Mouse (Mus musculus) MEL (cell line): ENCODE data around the gene Ctsh. TPM values are rescaled to one million over a fixed set of nuclear protein-coding genes. Genes with fewer than 3 reads are reported as not detected.

Experiments
- DNase-seq: peaks from one replicate; pipeline ENCODE4 v3.0.0; 2011; ENCODE audit warnings: low read depth, low spot score
- H3K27ac ChIP-seq: 2 replicates; pipeline ENCODE4 v1.5.1; 2012; ENCODE audit warnings: low read depth, mild to moderate bottlenecking, control low read depth, low read length, moderate library complexity; ENCODE audit not compliant: control insufficient read depth
- H3K27me3 ChIP-seq, 2 experiments: fragments of 150-350 bp in 1 of 2; sonication (generic) in 1 of 2; 2 replicates each; pipeline ENCODE4 v1.6.1; 2012; ENCODE audit warnings: low read length in 2 of 2, mild to moderate bottlenecking in 2 of 2, improper control_type of control experiment in 1 of 2, moderate library complexity in 1 of 2; ENCODE audit not compliant: insufficient read depth in 2 of 2, control insufficient read depth in 1 of 2
- H3K36me3 ChIP-seq, 2 experiments: 2 replicates each; pipeline ENCODE4 v1.6.1; 2012 to 2014; ENCODE audit warnings: low read length in 2 of 2, improper control_type of control experiment in 1 of 2, inconsistent platforms in 1 of 2, mild to moderate bottlenecking in 1 of 2; ENCODE audit not compliant: insufficient read depth in 2 of 2, control insufficient read depth in 1 of 2
- H3K4me1 ChIP-seq, 2 experiments: fragments of 150-350 bp in 1 of 2; sonication (generic) in 1 of 2; 2 replicates each; pipeline ENCODE4 v1.6.1; 2012; ENCODE audit warnings: low read length in 2 of 2, improper control_type of control experiment in 1 of 2, mild to moderate bottlenecking in 1 of 2; ENCODE audit not compliant: insufficient read depth in 2 of 2, control insufficient read depth in 1 of 2
- H3K4me3 ChIP-seq, 2 experiments: fragments of 150-350 bp in 1 of 2; sonication (generic) in 1 of 2; 2 replicates each; pipeline ENCODE4 v1.5.1; 2012; ENCODE audit warnings: low read depth in 2 of 2, low read length in 2 of 2, mild to moderate bottlenecking in 2 of 2, moderate library complexity in 2 of 2, control low read depth in 1 of 2, improper control_type of control experiment in 1 of 2; ENCODE audit not compliant: control insufficient read depth in 1 of 2, insufficient read depth in 1 of 2
- H3K79me2 ChIP-seq: 2 replicates; pipeline ENCODE4 v1.6.1; 2012; ENCODE audit warnings: mild to moderate bottlenecking, low read length, moderate library complexity; ENCODE audit not compliant: control insufficient read depth, poor library complexity, insufficient read depth
- H3K9ac ChIP-seq: 2 replicates; pipeline ENCODE4 v1.6.1; 2012; ENCODE audit warnings: low read depth, mild to moderate bottlenecking, control low read depth, low read length, moderate library complexity; ENCODE audit not compliant: control insufficient read depth, poor library complexity, severe bottlenecking
- H3K9me3 ChIP-seq: fragments of 150-350 bp; sonication (generic); replicated peaks from 2 replicates; pipeline ENCODE4 v1.6.1; 2012; ENCODE audit warnings: mild to moderate bottlenecking, low read length, improper control_type of control experiment, moderate library complexity; ENCODE audit not compliant: insufficient read depth
- BHLHE40 ChIP-seq: IDR thresholded peaks from 2 replicates; pipeline ENCODE4 v1.6.1; 2012; ENCODE audit warnings: low read depth, mild to moderate bottlenecking, inconsistent platforms, low read length, improper control_type of control experiment, borderline replicate concordance
- CTCF ChIP-seq, 3 experiments: IDR thresholded peaks in 2 of 3; conservative IDR thresholded peaks in 1 of 3; 2 replicates each; pipeline ENCODE4 v1.5.1; 2011 to 2012; ENCODE audit warnings: low read length in 3 of 3, low read depth in 2 of 3, mild to moderate bottlenecking in 2 of 3, improper control_type of control experiment in 1 of 3, inconsistent platforms in 1 of 3, mixed read lengths in 1 of 3, moderate library complexity in 1 of 3; ENCODE audit not compliant: control insufficient read depth in 1 of 3, insufficient read depth in 1 of 3, poor library complexity in 1 of 3, severe bottlenecking in 1 of 3
- ELF1 ChIP-seq: IDR thresholded peaks from 2 replicates; pipeline ENCODE4 v1.6.1; 2014; ENCODE audit warnings: low read depth, mild to moderate bottlenecking, inconsistent platforms, low read length, improper control_type of control experiment, moderate library complexity
- EP300 ChIP-seq, 2 experiments: IDR thresholded peaks; 2 replicates each; pipeline ENCODE4 v1.6.1; 2011; ENCODE audit warnings: improper control_type of control experiment in 2 of 2, low read length in 2 of 2, low read depth in 1 of 2, mild to moderate bottlenecking in 1 of 2
- MAZ ChIP-seq: IDR thresholded peaks from 2 replicates; pipeline ENCODE4 v1.6.1; 2012; ENCODE audit warnings: low read depth, mild to moderate bottlenecking, inconsistent platforms, low read length, improper control_type of control experiment
- MXI1 ChIP-seq: IDR thresholded peaks from 2 replicates; pipeline ENCODE4 v1.6.1; 2011; ENCODE audit warnings: mild to moderate bottlenecking, low read depth, low read length, improper control_type of control experiment
- MYC ChIP-seq: IDR thresholded peaks from 2 replicates; pipeline ENCODE4 v1.6.1; 2011; ENCODE audit warnings: low read depth, mild to moderate bottlenecking, low read length, improper control_type of control experiment, moderate library complexity
- NELFE ChIP-seq: IDR thresholded peaks from 2 replicates; pipeline ENCODE4 v1.6.1; 2011; ENCODE audit warnings: low read depth, low read length, improper control_type of control experiment
- POLR2AphosphoS2 ChIP-seq: IDR thresholded peaks from 2 replicates; pipeline ENCODE4 v1.6.1; 2011; ENCODE audit warnings: low read length, improper control_type of control experiment
- POLR2AphosphoS5 ChIP-seq: IDR thresholded peaks from 2 replicates; pipeline ENCODE4 v1.6.1; 2012; ENCODE audit warnings: low read depth, borderline replicate concordance, mild to moderate bottlenecking, inconsistent platforms, low read length, moderate library complexity, mixed read lengths
- SIN3A ChIP-seq: IDR thresholded peaks from 2 replicates; pipeline ENCODE4 v1.6.1; 2012; ENCODE audit warnings: low read length, improper control_type of control experiment, inconsistent platforms
- TBP ChIP-seq: IDR thresholded peaks from 2 replicates; pipeline ENCODE4 v1.8.0; 2011; ENCODE audit warnings: low read depth, low read length, improper control_type of control experiment
- TCF12 ChIP-seq: IDR thresholded peaks from 2 replicates; pipeline ENCODE4 v1.6.1; 2014; ENCODE audit warnings: low read depth, mild to moderate bottlenecking, inconsistent platforms, low read length, improper control_type of control experiment, moderate library complexity
- USF1 ChIP-seq: IDR thresholded peaks from 2 replicates; pipeline ENCODE4 v1.6.1; 2014; ENCODE audit warnings: low read depth, mild to moderate bottlenecking, inconsistent platforms, low read length, improper control_type of control experiment, moderate library complexity
- ZC3H11A ChIP-seq: IDR thresholded peaks from 2 replicates; pipeline ENCODE4 v1.6.1; 2012; ENCODE audit warnings: low read depth, mild to moderate bottlenecking, inconsistent platforms, low read length, improper control_type of control experiment
- ZKSCAN1 ChIP-seq: IDR thresholded peaks from 2 replicates; pipeline ENCODE4 v1.6.1; 2012; ENCODE audit warnings: low read depth, mild to moderate bottlenecking, inconsistent platforms, low read length, improper control_type of control experiment, moderate library complexity
- ZMIZ1 ChIP-seq: IDR thresholded peaks from 2 replicates; pipeline ENCODE4 v1.6.1; 2012; ENCODE audit warnings: low read depth, mild to moderate bottlenecking, inconsistent platforms, low read length, improper control_type of control experiment, moderate library complexity
- ZNF384 ChIP-seq: IDR thresholded peaks from 2 replicates; pipeline ENCODE4 v1.6.1; 2012; ENCODE audit warnings: low read depth, mild to moderate bottlenecking, inconsistent platforms, low read length, improper control_type of control experiment
- polyA plus RNA-seq, 2 experiments: library from polyadenylated mRNA; stranded (reverse) in 1 of 2; unstranded in 1 of 2; fragments of >175 nt in 1 of 2; fragments of >200 nt in 1 of 2; gene quantifications; 2 replicates each; pipeline versions ENCODE4 v1.2.1 to v1.2.4; 2012; ENCODE audit warnings: low replicate concordance in 2 of 2, low read depth in 1 of 2; ENCODE audit not compliant: insufficient read length in 2 of 2, insufficient read depth in 1 of 2, missing spikeins in 1 of 2
- total RNA-seq: library from RNA; depleted of rRNA; stranded (reverse); fragments of 300-350 nt; gene quantifications from 2 replicates; pipeline ENCODE4 v1.2.3, GENCODE M21; 2012

Ctsh gene
- total and polyA plus RNA-seq, 3 experiments, result not detected

- Histone ChIP-seq H3K36me3 (peaks cover 42 to 54% of the 10 kb centered on the region in 2 experiments), H3K4me1 (peaks cover 10 to 16% of the 10 kb centered on the region in 2 experiments; a peak in 3 of 4 replicates), H3K79me2 (peaks cover 79% of the 10 kb centered on the region), H3K9me3 (no peaks in the 10 kb centered on the region), H3K27ac (no peak overlapping the region), H3K9ac (no peak overlapping the region), H3K4me3 (no peak overlapping the region), H3K27me3 (no peaks in the 10 kb centered on the region)
- no peak for DNase-seq
- TF ChIP-seq ZMIZ1 (no peak), MXI1 (no peak), POLR2AphosphoS2 (no peak), USF1 (no peak), ZKSCAN1 (no peak), TCF12 (no peak), POLR2AphosphoS5 (no peak), MYC (no peak), ELF1 (no peak), EP300 (IDR thresholded peaks at IDR 0.05; ENCODE audit: low read depth in 1 of 2, low read length in 2 of 2) (no peak), BHLHE40 (no peak), ZNF384 (no peak), NELFE (no peak), TBP (no peak), CTCF (IDR thresholded peaks at IDR 0.05 in 2 of 3, conservative IDR thresholded peaks at IDR 0.05 in 1 of 3; ENCODE audit: control insufficient read depth in 1 of 3, insufficient read depth in 1 of 3, low read depth in 2 of 3, low read length in 3 of 3, poor library complexity in 1 of 3, severe bottlenecking in 1 of 3) (no peak), SIN3A (no peak), ZC3H11A (no peak)
Measured at GRCm38 (mm10) chr9:90108272-90108671, 54.3 kb downstream of the Ctsh start.

GRCm38 (mm10) chr9:90109386-90109785 is 55.4 kb downstream of the Ctsh start:
- H3K27ac ChIP-seq, result no peak overlapping the region
- H3K4me3 ChIP-seq, result no peak overlapping the region
- H3K79me2 ChIP-seq, result peaks cover 83% of the 10 kb centered on the region
- TF ChIP-seq POLR2AphosphoS2 (no peak), MAZ (no peak)
- peaks cover 10 to 16% of the 10 kb centered on the region in 2 experiments; a peak in 3 of 4 replicates for H3K4me1 ChIP-seq
- no peaks in the 10 kb centered on the region for H3K27me3 ChIP-seq
- no peaks in the 10 kb centered on the region for H3K9me3 ChIP-seq
- no peak for DNase-seq
- peaks cover 37 to 54% of the 10 kb centered on the region in 2 experiments for H3K36me3 ChIP-seq
- H3K9ac ChIP-seq, result no peak overlapping the region
